In the genomic region with DNA sequence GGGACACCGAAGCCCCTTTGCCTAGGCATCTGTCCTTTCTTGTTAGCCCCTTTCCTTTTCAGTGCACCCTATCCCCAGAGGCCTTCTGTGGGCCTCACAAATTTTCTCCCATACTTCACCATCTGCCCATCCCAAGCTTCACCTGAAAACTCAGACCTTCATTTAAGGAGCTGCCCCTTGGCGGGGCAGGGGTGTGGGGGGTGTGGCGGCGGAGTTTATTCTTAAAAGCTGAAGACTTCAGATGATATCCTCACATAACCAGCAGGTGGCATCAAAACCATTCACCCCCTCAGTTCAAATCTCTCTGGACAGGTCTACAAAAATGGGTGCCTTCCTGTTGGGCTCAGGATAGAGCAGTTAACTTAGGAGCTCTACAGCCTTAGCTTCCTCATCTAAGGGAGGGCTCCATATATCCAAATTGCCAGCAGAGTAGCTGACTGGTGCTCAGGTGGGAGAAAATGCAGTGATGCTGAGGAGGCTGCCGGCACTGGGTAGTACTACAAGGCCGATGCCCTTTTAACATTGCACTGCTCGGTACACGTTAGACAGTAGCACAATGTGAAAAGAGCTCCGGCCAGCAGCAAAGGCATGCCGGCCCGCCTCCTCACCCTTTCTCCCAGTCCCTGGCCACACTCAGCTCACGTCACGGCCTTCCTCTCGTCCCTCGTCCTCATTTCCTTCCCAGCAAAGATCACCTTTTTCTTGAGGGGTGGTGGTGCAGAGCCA, we compare ENCODE assay signal across 8 mouse cellular contexts. TPM values are rescaled to one million over a fixed set of nuclear protein-coding genes. Genes with fewer than 3 reads are reported as not detected.
DNase-seq lines count a peak whose midpoint lies in the region; ATAC-seq lines count a peak whose summit lies in the region.

No protein-coding gene starts in this region.

- peak overlapping the region; percentile 87; the same call in 1 of the 2 replicates for H3K4me3 ChIP-seq in hindbrain, embryonic 11.5 days (ENCODE audit: low read depth, low read length)
- H3K4me3 ChIP-seq in neural tube, embryonic 13.5 days, result peak overlapping the region; percentile 89; the same call in 1 of the 2 replicates

- no peaks in the 10 kb centered on the region for H3K27me3 ChIP-seq in hindbrain, embryonic 11.5 days (ENCODE audit: control insufficient read depth, insufficient read depth, low read length)
- H3K27me3 ChIP-seq in neural tube, embryonic 13.5 days, result no peaks in the 10 kb centered on the region

- peak overlapping the region; percentile 99 for H3K27ac ChIP-seq in hindbrain, embryonic 11.5 days (ENCODE audit: low read depth, low read length)
- 0 out of 2 replicates have a peak overlapping the region, but pooled peaks have one; percentile 18 for H3K27ac ChIP-seq in neural tube, embryonic 13.5 days (replicated peaks)

- H3K9me3 ChIP-seq in hindbrain, embryonic 11.5 days (ENCODE audit: control insufficient read depth, low read length), result no peaks in the 10 kb centered on the region
- H3K9me3 ChIP-seq in neural tube, embryonic 13.5 days, result no peaks in the 10 kb centered on the region

- peaks cover 29% of the 10 kb centered on the region for H3K4me1 ChIP-seq in hindbrain, embryonic 11.5 days (replicated peaks; ENCODE audit: control insufficient read depth, insufficient read depth, low read length)
- H3K4me1 ChIP-seq in neural tube, embryonic 13.5 days (replicated peaks), result peaks cover 76% of the 10 kb centered on the region

- peak overlapping the region; percentile 94 for H3K4me2 ChIP-seq in hindbrain, embryonic 11.5 days (replicated peaks; ENCODE audit: low read depth, low read length)
- H3K4me2 ChIP-seq in neural tube, embryonic 13.5 days, result peak overlapping the region; percentile 76

- WGBS in hindbrain, embryonic 11.5 days, result 69% methylated on average over 15 of the region's 15 CpGs
- 77% methylated on average over 15 of the region's 15 CpGs for WGBS in neural tube, embryonic 13.5 days

- H3K36me3 ChIP-seq in hindbrain, embryonic 11.5 days (ENCODE audit: control insufficient read depth, insufficient read depth, low read length), result no peaks in the 10 kb centered on the region
- H3K36me3 ChIP-seq in neural tube, embryonic 13.5 days, result peaks cover 9% of the 10 kb centered on the region; the same call in 1 of the 2 replicates

- DNase-seq in left cerebral cortex, postnatal 4 days, result peak; percentile 24
- DNase-seq in left cerebral cortex, postnatal 36 days (ENCODE audit: low spot score in 2 of 2), result no peak
- DNase-seq in embryo, embryonic 10.5 days (ENCODE audit: low spot score), result peak; percentile 47
- DNase-seq in hindbrain, embryonic 11.5 days (ENCODE audit: low spot score), result peak; percentile 37
- peak; percentile 49 for DNase-seq in liver
- DNase-seq in gastrocnemius, postnatal 36 days, result no peak
- no peak for DNase-seq in right cerebral cortex, postnatal 25 days

- peak overlapping the region; percentile 98; the same call in 1 of the 2 replicates for H3K9ac ChIP-seq in hindbrain, embryonic 11.5 days (ENCODE audit: low read depth, low read length)
- H3K9ac ChIP-seq in neural tube, embryonic 13.5 days, result 0 out of 2 replicates have a peak overlapping the region, but pooled peaks have one; percentile 97

- intact Hi-C loops in left cerebral cortex, postnatal 4 days (cut with DNase I), result loop anchor here (5.0 kb wide), 1 partner anchor 57 kb away; the partner anchor contains the start of gene Ube2l6
- intact Hi-C loops in left cerebral cortex, postnatal 36 days (cut with DNase I), result loop anchor here (5.0 kb wide), 1 partner anchor 57 kb away; the partner anchor contains the start of gene Ube2l6
- intact Hi-C loops in gastrocnemius, postnatal 36 days (cut with DNase I), result no loop called here

- ATAC-seq in hindbrain, embryonic 11.5 days (ENCODE audit: low FRiP score), result no peak
- ATAC-seq in neural tube, embryonic 13.5 days (ENCODE audit: low read depth), result no peak

RNA-seq across cellular contexts. Expression of gene Gm19426, which starts 2.7 kb away (rescaled TPM):
- total RNA-seq in left cerebral cortex, postnatal 4 days (2021), result 1 to 10 TPM; 5.8 to 6.9 TPM
- 1 to 10 TPM; 1.2 to 1.7 TPM for total RNA-seq in left cerebral cortex, postnatal 36 days (2021)
- 7.1 TPM in 2 replicates for polyA plus RNA-seq in hindbrain, embryonic 11.5 days (2014; fragmentation: Nextera tagmentation; extraction: Ambion mirVana)
- 4.7 and 7.0 TPM in 2 replicates for polyA plus RNA-seq in neural tube, embryonic 13.5 days (2015; fragmentation: Nextera tagmentation; extraction: Ambion mirVana)
- total RNA-seq in gastrocnemius, postnatal 36 days (2021), result under 1 TPM in 1 of 2 experiments, not detected in 1; 0.51 TPM

RNA-seq across cellular contexts. Expression of gene Ypel4, which starts 6.9 kb away (rescaled TPM):
- 10 to 100 TPM; 13.7 to 15.4 TPM for total RNA-seq in left cerebral cortex, postnatal 4 days (2021)
- 10 to 100 TPM; 65.8 to 94.6 TPM for total RNA-seq in left cerebral cortex, postnatal 36 days (2021)
- polyA plus RNA-seq in hindbrain, embryonic 11.5 days (2014; fragmentation: Nextera tagmentation; extraction: Ambion mirVana), result 13.7 and 16.4 TPM in 2 replicates
- polyA plus RNA-seq in neural tube, embryonic 13.5 days (2015; fragmentation: Nextera tagmentation; extraction: Ambion mirVana), result 18.8 and 19.1 TPM in 2 replicates
- under 1 TPM; 0.35 to 0.61 TPM for total RNA-seq in gastrocnemius, postnatal 36 days (2021)

RNA-seq across cellular contexts. Expression of gene Clp1, which starts 13.6 kb away (rescaled TPM):
- total RNA-seq in left cerebral cortex, postnatal 4 days (2021), result 1 to 10 TPM; 8.3 to 9.3 TPM
- total RNA-seq in left cerebral cortex, postnatal 36 days (2021), result 10 to 100 TPM in 1 of 2 experiments, 1 to 10 TPM in 1; 6.6 to 10.5 TPM
- 44.3 and 53.9 TPM in 2 replicates for polyA plus RNA-seq in hindbrain, embryonic 11.5 days (2014; fragmentation: Nextera tagmentation; extraction: Ambion mirVana)
- polyA plus RNA-seq in neural tube, embryonic 13.5 days (2015; fragmentation: Nextera tagmentation; extraction: Ambion mirVana), result 28.1 and 29.6 TPM in 2 replicates
- 1 to 10 TPM; 2.8 to 3.6 TPM for total RNA-seq in gastrocnemius, postnatal 36 days (2021)

RNA-seq across cellular contexts. Expression of gene Zdhhc5, which starts 25.8 kb away (rescaled TPM):
- 10 to 100 TPM; 34.2 to 34.8 TPM for total RNA-seq in left cerebral cortex, postnatal 4 days (2021)
- 10 to 100 TPM; 42.1 to 48.9 TPM for total RNA-seq in left cerebral cortex, postnatal 36 days (2021)
- 22.5 and 30.1 TPM in 2 replicates for polyA plus RNA-seq in hindbrain, embryonic 11.5 days (2014; fragmentation: Nextera tagmentation; extraction: Ambion mirVana)
- polyA plus RNA-seq in neural tube, embryonic 13.5 days (2015; fragmentation: Nextera tagmentation; extraction: Ambion mirVana), result 17.6 and 19.2 TPM in 2 replicates
- total RNA-seq in gastrocnemius, postnatal 36 days (2021), result 10 to 100 TPM; 57.5 to 62.2 TPM

RNA-seq across cellular contexts. Expression of gene Serping1, which starts 34.5 kb away (rescaled TPM):
- total RNA-seq in left cerebral cortex, postnatal 4 days (2021), result 1 to 10 TPM; 5.6 to 6.2 TPM
- total RNA-seq in left cerebral cortex, postnatal 36 days (2021), result 1 to 10 TPM; 5.3 to 7.7 TPM
- 38.0 and 46.1 TPM in 2 replicates for polyA plus RNA-seq in hindbrain, embryonic 11.5 days (2014; fragmentation: Nextera tagmentation; extraction: Ambion mirVana)
- polyA plus RNA-seq in neural tube, embryonic 13.5 days (2015; fragmentation: Nextera tagmentation; extraction: Ambion mirVana), result 36.2 and 37.0 TPM in 2 replicates
- total RNA-seq in gastrocnemius, postnatal 36 days (2021), result 10 to 100 TPM; 44.8 to 46.5 TPM

Comparison
In these comparisons a context has a peak if more than half of its experiments do, and no peak if none do; other contexts are left out.
1. DNase-seq: peak in left cerebral cortex, postnatal 4 days (single experiment), embryo, embryonic 10.5 days (single experiment), hindbrain, embryonic 11.5 days (single experiment) and liver (single experiment); none in left cerebral cortex, postnatal 36 days (0 of 2), gastrocnemius, postnatal 36 days (0 of 2) and right cerebral cortex, postnatal 25 days (single experiment).
2. RNA of gene Ypel4, which starts 6.9 kb away (total RNA-seq): 65.8 to 94.6 TPM in left cerebral cortex, postnatal 36 days and 13.7 to 15.4 TPM in left cerebral cortex, postnatal 4 days; 0.35 to 0.61 TPM in gastrocnemius, postnatal 36 days; every median in the first group is over 4 times any median in the second.